Mouse (Mus musculus): Measurements from ENCODE around the gene Nedd9.

Nedd9 gene

GRCm38 (mm10) chr13:41486606-41487408 is at the start of gene Nedd9:
Gene Nedd9 (minus strand): TSS chr13:41487362.
- DNase-seq (ENCODE audit: low read depth, low spot score) = no peak

- no peak for DNase-seq (ENCODE audit: low read depth, low spot score)
Observed at GRCm38 (mm10) chr13:41532625-41533024, 45.5 kb upstream of the Nedd9 start.

GRCm38 (mm10) chr13:41530326-41530725 is 43.2 kb upstream of the Nedd9 start:
- no peak for DNase-seq (ENCODE audit: low read depth, low spot score)

GRCm38 (mm10) chr13:41524208-41524607 is 37.0 kb upstream of the Nedd9 start:
- DNase-seq (ENCODE audit: low read depth, low spot score) = no peak

- DNase-seq (ENCODE audit: low read depth, low spot score) = no peak
Observed at GRCm38 (mm10) chr13:41521296-41521695, 34.1 kb upstream of the Nedd9 start.

- no peak for DNase-seq (ENCODE audit: low read depth, low spot score)
Observed at GRCm38 (mm10) chr13:41520549-41521161, 33.5 kb upstream of the Nedd9 start.

GRCm38 (mm10) chr13:41519792-41520191 is 32.6 kb upstream of the Nedd9 start:
- no peak for DNase-seq (ENCODE audit: low read depth, low spot score)

- DNase-seq (ENCODE audit: low read depth, low spot score) = no peak
Observed at GRCm38 (mm10) chr13:41517193-41517592, 30.0 kb upstream of the Nedd9 start.

- no peak for DNase-seq (ENCODE audit: low read depth, low spot score)
Observed at GRCm38 (mm10) chr13:41515749-41516148, 28.6 kb upstream of the Nedd9 start.

- no peak for DNase-seq (ENCODE audit: low read depth, low spot score)
Observed at GRCm38 (mm10) chr13:41514918-41515317, 27.8 kb upstream of the Nedd9 start.

GRCm38 (mm10) chr13:41513456-41513855 is 26.3 kb upstream of the Nedd9 start:
- DNase-seq (ENCODE audit: low read depth, low spot score) = no peak

GRCm38 (mm10) chr13:41512243-41512642 is 25.1 kb upstream of the Nedd9 start:
- no peak for DNase-seq (ENCODE audit: low read depth, low spot score)

- DNase-seq (ENCODE audit: low read depth, low spot score) = no peak
Observed at GRCm38 (mm10) chr13:41510631-41511419, 23.7 kb upstream of the Nedd9 start.

- no peak for DNase-seq (ENCODE audit: low read depth, low spot score)
Observed at GRCm38 (mm10) chr13:41505594-41505993, 18.4 kb upstream of the Nedd9 start.

GRCm38 (mm10) chr13:41504997-41505396 is 17.8 kb upstream of the Nedd9 start:
- DNase-seq (ENCODE audit: low read depth, low spot score) = no peak

- no peak for DNase-seq (ENCODE audit: low read depth, low spot score)
Observed at GRCm38 (mm10) chr13:41504448-41504847, 17.3 kb upstream of the Nedd9 start.

GRCm38 (mm10) chr13:41502917-41503301 is 15.7 kb upstream of the Nedd9 start:
- no peak for DNase-seq (ENCODE audit: low read depth, low spot score)

GRCm38 (mm10) chr13:41502136-41502916 is 15.2 kb upstream of the Nedd9 start:
- DNase-seq (ENCODE audit: low read depth, low spot score) = no peak

GRCm38 (mm10) chr13:41500793-41501192 is 13.6 kb upstream of the Nedd9 start:
- DNase-seq (ENCODE audit: low read depth, low spot score) = no peak

GRCm38 (mm10) chr13:41498611-41499121 is 11.5 kb upstream of the Nedd9 start:
- DNase-seq (ENCODE audit: low read depth, low spot score) = no peak

GRCm38 (mm10) chr13:41494681-41495080 is 7.5 kb upstream of the Nedd9 start:
- no peak for DNase-seq (ENCODE audit: low read depth, low spot score)

Data from WW6 (cell line).